Mouse (Mus musculus) heart, embryonic 12.5 days (tissue): ENCODE results near the gene Bcas3. TPM values are rescaled to one million over a fixed set of nuclear protein-coding genes. Genes with fewer than 3 reads are reported as not detected.
A peak's percentile ranks its signal among the peaks of the same experiment; 100 is the strongest.

ENCODE experiments used
- ATAC-seq: fragments of 200-750 bp; cut with Nextera tagmentation; 2 replicates; pipeline ENCODE4 v1.8.0; 2017; ENCODE audit warnings: moderate TSS enrichment, moderate library complexity; ENCODE audit not compliant: insufficient number of reproducible peaks, low FRiP score
- H3K27ac ChIP-seq: fragments of 300-500 bp; sonication (generic); 2 replicates; pipeline ENCODE4 v1.5.1; 2016; ENCODE audit warnings: mild to moderate bottlenecking, moderate library complexity; ENCODE audit not compliant: poor library complexity, severe bottlenecking
- H3K27me3 ChIP-seq: fragments of 300-500 bp; sonication (generic); replicated peaks from 2 replicates; pipeline ENCODE4 v1.6.1; 2016; ENCODE audit warnings: mild to moderate bottlenecking, moderate library complexity
- H3K36me3 ChIP-seq: fragments of 300-500 bp; sonication (generic); 2 replicates; pipeline ENCODE4 v1.6.1; 2016; ENCODE audit warnings: mild to moderate bottlenecking, moderate library complexity
- H3K4me1 ChIP-seq: fragments of 300-500 bp; sonication (generic); replicated peaks from 2 replicates; pipeline ENCODE4 v1.6.1; 2016; ENCODE audit warnings: mild to moderate bottlenecking
- H3K4me2 ChIP-seq: fragments of 300-500 bp; sonication (generic); 2 replicates; pipeline ENCODE4 v1.6.1; 2016; ENCODE audit warnings: mild to moderate bottlenecking, moderate library complexity
- H3K4me3 ChIP-seq: fragments of 300-500 bp; sonication (generic); 2 replicates; pipeline ENCODE4 v1.5.1; 2016; ENCODE audit warnings: mild to moderate bottlenecking
- H3K9ac ChIP-seq: fragments of 300-500 bp; sonication (generic); 2 replicates; pipeline ENCODE4 v1.6.1; 2016; ENCODE audit warnings: mild to moderate bottlenecking, moderate library complexity
- H3K9me3 ChIP-seq: fragments of 300-500 bp; sonication (generic); replicated peaks from 2 replicates; pipeline ENCODE4 v1.6.1; 2016; ENCODE audit warnings: mild to moderate bottlenecking, moderate library complexity
- WGBS: fragments of 180-500 bp; shearing (Covaris S2); methylation state at CpG from one replicate; pipeline ENCODE4 v1.1.7; 2016; 5-methylcytosine and 5-hydroxymethylcytosine counted together
- polyA plus RNA-seq: library from polyadenylated mRNA; unstranded; fragments of >200 nt; fragmentation: Nextera tagmentation; extraction: Ambion mirVana; gene quantifications from 2 replicates; pipeline ENCODE4 v1.2.1, GENCODE M21; 2016

The Bcas3 gene
- polyA plus RNA-seq: 16.1 and 20.6 TPM in 2 replicates

DNA sequence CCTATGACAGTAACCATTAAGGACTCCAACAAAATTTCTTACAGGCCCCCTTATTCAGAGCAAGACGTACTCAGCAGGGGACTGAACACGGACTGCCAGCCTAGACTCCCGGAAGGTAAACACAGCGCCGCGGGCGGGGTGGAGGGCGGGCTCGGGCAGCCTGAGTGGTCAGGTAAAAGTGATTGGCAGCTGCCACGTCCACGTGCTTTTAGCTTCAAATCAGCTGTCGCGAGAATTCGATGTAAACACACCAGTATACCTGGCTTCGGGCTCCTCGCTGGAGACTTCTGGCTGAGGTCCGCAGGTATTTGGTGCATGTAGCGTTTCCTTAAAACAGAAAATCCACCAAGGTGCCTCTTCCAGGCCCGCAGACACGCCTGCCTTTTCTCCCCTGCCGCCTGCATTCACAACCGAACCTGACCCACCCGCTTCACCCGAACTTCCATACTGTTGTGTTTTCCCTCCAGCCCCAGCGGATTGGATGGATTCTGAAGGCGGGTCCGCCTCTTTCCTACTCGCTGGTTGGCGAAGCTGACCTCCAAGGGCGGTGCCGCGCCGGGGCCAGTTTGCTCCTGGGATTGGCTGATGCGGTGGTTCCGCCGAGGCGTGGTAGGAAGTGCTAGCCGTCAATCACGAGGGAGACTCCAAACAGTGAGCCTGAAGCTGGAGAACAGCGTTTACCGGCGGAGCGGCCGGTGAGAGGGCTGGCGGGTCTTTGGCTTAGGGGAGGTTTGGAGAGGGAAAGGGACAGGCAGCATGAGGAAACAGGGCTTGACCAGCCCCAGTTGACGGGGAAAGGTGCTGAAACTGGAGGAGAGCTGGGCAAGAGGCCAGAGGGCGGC is at the start of gene Bcas3:
TSS of gene Bcas3 (plus strand) at position 629 of the 842 bp plus-strand sequence.
- peak within 1 kb of the TSS; percentile 96 for H3K4me3 ChIP-seq
- ATAC-seq: peak; percentile 99
- H3K9ac ChIP-seq: peak within 1 kb of the TSS; percentile 95
- WGBS: under 1% methylated on average over 47 of the region's 47 CpGs
- no peaks in the 10 kb centered on the region for H3K27me3 ChIP-seq
- peaks cover 10% of the 10 kb centered on the region; the same call in 1 of the 2 replicates for H3K4me1 ChIP-seq
- H3K9me3 ChIP-seq: no peaks in the 10 kb centered on the region
- peak within 1 kb of the TSS; percentile 76; the same call in 1 of the 2 replicates for H3K27ac ChIP-seq
- peaks cover 2% of the 10 kb centered on the region; the same call in 1 of the 2 replicates for H3K36me3 ChIP-seq
- H3K4me2 ChIP-seq: peak within 1 kb of the TSS; percentile 98

DNA sequence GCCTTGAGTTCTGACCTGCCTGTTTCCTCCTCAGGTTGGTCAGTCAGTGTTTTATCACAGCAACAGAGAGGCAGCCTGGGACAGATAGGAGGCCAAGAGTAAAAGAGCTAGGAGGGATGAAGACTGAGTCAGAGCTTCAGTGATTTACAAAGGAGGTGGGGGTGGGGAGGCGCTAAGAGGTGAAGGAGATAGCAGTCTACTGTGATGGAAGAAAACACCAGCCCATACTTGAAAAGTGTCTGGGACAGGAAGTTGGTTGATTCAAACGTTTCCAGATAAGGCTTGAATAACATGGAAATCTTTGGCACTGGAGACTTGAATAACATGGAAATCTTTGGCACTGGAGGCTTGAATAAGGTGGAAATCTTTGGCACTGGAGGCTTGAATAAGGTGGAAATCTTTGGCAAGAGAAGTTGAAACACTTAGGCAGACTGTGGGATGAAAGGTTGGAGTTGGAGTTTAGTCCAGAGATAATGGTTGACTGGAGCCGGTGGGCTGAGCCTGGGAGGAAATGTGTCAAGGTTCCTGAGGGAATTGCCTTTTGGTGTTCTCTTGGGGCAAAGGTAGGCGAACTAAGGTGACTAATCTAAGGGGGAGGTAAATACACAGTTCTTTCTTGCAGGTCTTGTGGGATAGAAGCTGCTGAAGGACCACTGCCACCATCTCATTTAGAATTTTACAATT is 46.2 kb upstream of the Bcas3 start:
- Histone ChIP-seq H3K27ac (peak overlapping the region; percentile 40), H3K9me3 (no peaks in the 10 kb centered on the region), H3K36me3 (no peaks in the 10 kb centered on the region), H3K4me2 (no peak overlapping the region), H3K4me3 (no peak overlapping the region), H3K9ac (no peak overlapping the region), H3K27me3 (no peaks in the 10 kb centered on the region), H3K4me1 (peaks cover 10% of the 10 kb centered on the region)
- 19% methylated on average over 4 of the region's 4 CpGs for WGBS
- ATAC-seq: no peak

DNA sequence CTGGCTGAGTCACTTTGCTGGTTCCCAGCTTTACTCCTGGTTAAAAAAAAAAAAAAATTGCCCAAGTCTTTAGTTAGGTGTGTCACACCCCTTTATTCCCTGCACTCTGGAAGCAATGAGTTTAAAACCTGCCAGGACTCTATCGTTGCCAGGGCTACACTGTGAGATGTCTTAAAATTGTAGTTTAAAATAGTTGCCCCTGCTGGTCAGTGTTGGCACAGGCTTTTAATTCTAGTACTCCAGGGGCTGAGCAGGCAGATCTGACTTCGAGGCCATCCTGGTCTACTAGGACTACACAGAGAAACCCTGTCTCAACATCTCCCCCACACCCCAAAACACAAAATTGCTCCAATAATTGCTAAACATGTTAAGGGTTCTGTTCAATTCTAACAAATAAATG is 44.2 kb upstream of the Bcas3 start:
- H3K27ac ChIP-seq: no peak overlapping the region
- H3K27me3 ChIP-seq: no peaks in the 10 kb centered on the region
- H3K4me1 ChIP-seq: peaks cover 20% of the 10 kb centered on the region
- no peak overlapping the region for H3K9ac ChIP-seq
- H3K36me3 ChIP-seq: no peaks in the 10 kb centered on the region
- H3K4me2 ChIP-seq: no peak overlapping the region
- ATAC-seq: no peak
- 75% methylated on average over 2 of the region's 2 CpGs for WGBS
- H3K9me3 ChIP-seq: no peaks in the 10 kb centered on the region
- no peak overlapping the region for H3K4me3 ChIP-seq

DNA sequence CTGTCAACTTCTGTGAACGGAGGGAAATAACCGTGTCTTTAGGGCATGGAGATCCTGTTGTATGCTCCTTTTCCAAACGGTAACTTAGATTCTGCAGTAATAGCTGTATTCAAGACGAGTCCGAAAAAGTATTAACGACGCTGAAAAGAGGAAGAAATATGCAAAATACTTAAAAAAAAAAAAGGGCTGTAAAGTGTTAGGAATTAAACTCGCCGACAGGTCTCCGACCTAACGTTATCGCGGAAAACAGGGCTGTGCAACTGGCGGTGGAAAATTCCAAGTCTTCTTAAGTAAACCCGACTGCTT is 42.6 kb upstream of the Bcas3 start:
- 2% methylated on average over 15 of the region's 15 CpGs for WGBS
- H3K27me3 ChIP-seq: no peaks in the 10 kb centered on the region
- no peak; the same call in 1 of the 2 replicates for ATAC-seq

DNA sequence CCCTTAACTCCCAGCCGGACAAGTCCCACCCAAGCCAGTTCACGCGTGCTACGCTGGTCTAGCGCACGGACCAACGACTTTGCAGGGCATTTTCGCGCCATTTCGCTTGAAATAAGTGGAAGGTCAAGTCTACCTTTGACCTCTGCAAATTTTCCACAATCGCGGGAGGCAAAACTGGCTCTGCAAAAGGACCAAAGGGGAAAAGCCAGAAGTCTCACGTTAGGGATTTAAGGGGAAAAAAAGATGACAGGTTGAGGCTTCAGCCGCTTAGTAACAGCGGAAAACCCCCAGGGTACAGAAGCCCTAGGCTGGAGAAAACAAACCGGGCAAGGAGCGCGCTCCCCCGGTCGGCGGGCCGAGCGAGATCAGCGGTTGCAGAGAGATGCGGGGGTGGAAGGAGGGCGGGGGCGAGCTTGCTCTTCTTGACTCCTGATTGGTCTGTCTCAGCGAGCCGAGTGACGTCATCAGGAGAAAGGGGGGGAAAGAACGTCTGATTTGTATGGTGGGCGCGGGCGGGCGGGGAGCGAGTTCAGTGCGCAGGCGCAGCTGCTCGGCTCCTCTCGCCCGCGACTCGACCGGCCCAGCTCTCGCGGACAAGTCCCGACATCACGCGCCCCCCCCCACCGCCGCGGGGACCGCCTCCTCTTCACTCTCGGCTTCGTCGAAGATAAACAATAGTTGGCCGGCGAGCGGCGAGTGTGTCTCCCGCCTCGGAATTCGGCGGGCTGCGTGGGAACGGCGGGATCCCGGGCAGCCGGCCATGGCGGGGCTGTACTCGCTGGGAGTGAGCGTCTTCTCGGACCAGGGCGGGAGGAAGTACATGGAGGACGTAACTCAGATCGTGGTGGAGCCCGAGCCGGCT is 42.0 kb upstream of the Bcas3 start, which contains the start of gene Ppm1d:
TSS of gene Ppm1d (plus strand) at position 532 of the 862 bp plus-strand sequence.
- Histone ChIP-seq H3K27me3 (no peaks in the 10 kb centered on the region), H3K9ac (peak within 1 kb of the TSS; percentile 95), H3K27ac (peak within 1 kb of the TSS; percentile 95), H3K36me3 (peaks cover 11% of the 10 kb centered on the region), H3K9me3 (no peaks in the 10 kb centered on the region), H3K4me1 (peaks cover 19% of the 10 kb centered on the region), H3K4me2 (peak within 1 kb of the TSS; percentile 93), H3K4me3 (peak within 1 kb of the TSS; percentile 95)
- under 1% methylated on average over 71 of the region's 78 CpGs for WGBS
- peak; percentile 96 for ATAC-seq

More for the DNA sequence above, 42.6 kb upstream of the Bcas3 start:
- Histone ChIP-seq H3K9me3 (no peaks in the 10 kb centered on the region), H3K4me3 (peak overlapping the region; percentile 95), H3K36me3 (peaks cover 11% of the 10 kb centered on the region), H3K27ac (peak overlapping the region; percentile 95), H3K4me2 (peak overlapping the region; percentile 93), H3K9ac (peak overlapping the region; percentile 75), H3K4me1 (peaks cover 20% of the 10 kb centered on the region)

DNA sequence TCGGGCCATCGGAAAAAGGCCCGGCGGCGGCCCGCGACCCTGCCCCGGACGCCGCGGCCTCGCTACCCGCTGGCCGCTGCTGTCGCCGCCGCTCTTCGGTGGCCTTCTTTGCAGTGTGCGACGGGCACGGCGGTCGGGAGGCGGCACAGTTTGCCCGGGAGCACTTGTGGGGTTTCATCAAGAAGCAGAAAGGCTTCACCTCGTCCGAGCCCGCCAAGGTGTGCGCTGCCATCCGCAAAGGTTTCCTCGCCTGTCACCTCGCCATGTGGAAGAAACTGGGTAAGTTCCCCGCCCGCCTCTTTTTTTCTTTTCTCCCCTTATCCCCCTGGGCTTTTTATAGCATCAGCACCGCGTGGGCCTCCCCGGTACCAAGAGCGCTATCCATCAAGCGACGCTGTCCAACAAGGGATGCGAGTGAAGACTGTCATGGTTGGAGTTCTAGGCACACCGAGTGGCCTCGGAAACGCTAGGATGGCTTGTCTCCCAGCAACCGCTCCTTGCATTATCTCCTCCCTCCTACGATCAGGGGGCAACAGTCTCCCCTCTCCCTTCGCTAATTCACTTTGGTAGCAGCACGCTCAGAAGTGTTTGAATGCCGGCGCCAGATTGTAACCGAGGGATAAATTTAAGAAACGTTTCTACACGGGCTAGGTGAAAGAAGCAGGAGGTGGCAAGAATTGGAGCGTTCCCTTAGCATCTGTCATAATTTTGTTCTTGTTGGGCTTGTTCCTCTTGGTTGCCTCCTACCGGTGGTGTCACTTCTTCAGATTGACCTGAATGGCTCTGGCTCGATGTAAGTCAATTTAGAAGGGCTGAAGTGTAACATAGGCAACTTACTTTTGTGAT is 41.1 kb upstream of the Bcas3 start:
- peak overlapping the region; percentile 95 for H3K4me3 ChIP-seq
- H3K27me3 ChIP-seq: no peaks in the 10 kb centered on the region
- peak overlapping the region; percentile 93 for H3K4me2 ChIP-seq
- H3K27ac ChIP-seq: peak overlapping the region; percentile 89
- WGBS: under 1% methylated on average over 55 of the region's 56 CpGs
- peaks cover 11% of the 10 kb centered on the region for H3K4me1 ChIP-seq
- peak; percentile 61 for ATAC-seq
- H3K9me3 ChIP-seq: no peaks in the 10 kb centered on the region
- peaks cover 11% of the 10 kb centered on the region for H3K36me3 ChIP-seq
- peak overlapping the region; percentile 95 for H3K9ac ChIP-seq

DNA sequence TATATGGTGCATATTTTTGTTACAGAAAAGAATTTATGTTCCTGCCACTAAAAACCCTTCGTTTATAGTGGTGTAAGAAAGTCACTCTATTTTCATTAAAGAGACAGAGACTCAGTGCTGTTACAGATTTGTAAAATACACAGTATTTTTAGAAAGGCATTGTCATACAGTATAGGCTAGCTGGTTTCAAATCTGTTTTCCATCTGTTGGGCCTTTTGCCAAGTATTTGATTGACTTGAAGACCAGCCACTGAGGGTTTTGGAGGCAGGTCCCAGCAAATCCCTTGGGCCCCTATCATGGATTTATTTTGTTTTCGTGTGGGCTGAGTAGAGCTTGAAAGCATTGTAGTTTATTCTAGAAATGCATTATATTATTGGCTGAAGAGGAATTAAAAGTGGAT is 40.1 kb upstream of the Bcas3 start:
- Histone ChIP-seq H3K9ac (peak overlapping the region; percentile 54; the same call in 1 of the 2 replicates), H3K36me3 (peaks cover 11% of the 10 kb centered on the region), H3K9me3 (no peaks in the 10 kb centered on the region), H3K27me3 (no peaks in the 10 kb centered on the region), H3K4me2 (peak overlapping the region; percentile 62), H3K27ac (no peak overlapping the region), H3K4me3 (peak overlapping the region; percentile 95), H3K4me1 (peaks cover 10% of the 10 kb centered on the region)
- 30% methylated on average over 2 of the region's 2 CpGs for WGBS
- no peak for ATAC-seq

DNA sequence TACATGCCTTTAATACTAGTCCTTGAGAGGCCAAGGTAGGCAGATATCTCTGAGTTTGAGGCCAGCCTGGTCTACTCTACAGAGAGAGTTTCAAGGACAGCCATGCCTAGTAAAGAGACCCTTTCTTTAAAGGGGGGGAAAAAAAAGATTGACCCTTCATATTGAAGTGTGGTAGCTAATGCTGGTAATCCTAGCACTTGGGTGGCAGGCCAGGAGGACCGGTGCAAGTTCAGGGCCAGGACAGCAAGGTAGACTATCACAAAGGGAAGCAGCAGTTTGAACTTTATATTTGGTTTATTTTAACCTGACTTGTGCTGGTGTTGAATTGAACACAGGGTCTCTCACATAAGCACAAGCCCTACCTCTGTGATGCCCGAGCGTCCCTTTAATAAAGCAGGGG is 39.6 kb upstream of the Bcas3 start:
- Histone ChIP-seq H3K4me2 (peak overlapping the region; percentile 62), H3K4me3 (peak overlapping the region; percentile 95), H3K9ac (peak overlapping the region; percentile 52), H3K9me3 (no peaks in the 10 kb centered on the region), H3K27me3 (no peaks in the 10 kb centered on the region), H3K4me1 (peaks cover 13% of the 10 kb centered on the region), H3K36me3 (peaks cover 11% of the 10 kb centered on the region), H3K27ac (no peak overlapping the region)
- no peak for ATAC-seq
- 89% methylated on average over 3 of the region's 3 CpGs for WGBS

DNA sequence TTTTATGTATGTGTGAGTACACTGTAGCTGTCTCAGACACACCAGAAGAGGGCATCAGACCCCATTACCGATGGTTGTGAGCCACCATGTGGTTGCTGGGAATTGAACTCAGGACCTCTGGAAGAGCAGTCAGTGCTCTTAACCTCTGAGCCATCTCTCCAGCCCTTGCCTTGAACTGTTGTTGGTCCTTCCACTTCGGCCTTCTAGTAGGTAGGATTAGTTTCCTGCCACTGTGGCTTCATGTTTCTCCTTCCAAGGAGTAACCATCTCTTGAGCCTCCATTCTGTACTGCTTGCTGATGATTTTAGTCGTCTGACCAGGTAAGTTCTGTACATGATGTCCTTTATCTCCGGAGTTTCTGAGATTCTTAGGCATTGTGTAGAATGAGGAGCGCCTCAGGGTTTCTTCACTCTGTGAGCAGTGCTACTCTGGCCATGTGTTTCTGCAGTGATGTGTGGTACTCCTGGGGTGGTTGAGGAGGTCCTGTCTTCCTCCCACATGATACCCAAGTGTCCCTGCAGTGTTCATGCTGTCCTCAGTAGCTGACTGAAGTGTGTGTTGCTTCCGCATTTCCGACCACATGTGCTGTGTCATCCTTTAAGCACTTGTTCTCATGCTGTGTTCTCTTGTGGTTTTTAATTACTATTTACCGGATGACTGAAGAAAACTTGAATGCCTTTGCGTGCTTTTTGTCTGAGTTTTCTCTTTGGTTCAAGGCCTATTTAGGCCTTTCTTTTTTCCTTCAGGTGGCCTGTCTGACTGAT is 29.2 kb upstream of the Bcas3 start:
- Histone ChIP-seq H3K9me3 (no peaks in the 10 kb centered on the region), H3K27ac (no peak overlapping the region), H3K4me1 (peaks cover 3% of the 10 kb centered on the region; the same call in 1 of the 2 replicates), H3K4me3 (no peak overlapping the region), H3K27me3 (no peaks in the 10 kb centered on the region), H3K4me2 (no peak overlapping the region), H3K9ac (no peak overlapping the region), H3K36me3 (peaks cover 13% of the 10 kb centered on the region)
- ATAC-seq: no peak
- WGBS: 92% methylated on average over 9 of the region's 9 CpGs
